Mouse (Mus musculus) kidney, adult 2 months (tissue): ENCODE results near the gene Atg16l2. TPM values are rescaled to one million over a fixed set of nuclear protein-coding genes. Genes with fewer than 3 reads are reported as not detected.
A peak's percentile ranks its signal among the peaks of the same experiment; 100 is the strongest.

Experiments
- DNase-seq: peaks from one replicate; pipeline ENCODE4 v3.0.0; 2021
- H3K27ac ChIP-seq: fragments of 200-500 bp; 2 replicates; pipeline ENCODE4 v1.5.1; 2012; ENCODE audit warnings: low read depth, low read length, control low read depth, inconsistent platforms; ENCODE audit not compliant: insufficient read depth
- H3K27me3 ChIP-seq: fragments of 200-500 bp; replicated peaks from 2 replicates; pipeline ENCODE4 v1.6.1; 2012; ENCODE audit warnings: mild to moderate bottlenecking, moderate library complexity, low read length, inconsistent platforms; ENCODE audit not compliant: control insufficient read depth, insufficient read depth
- H3K36me3 ChIP-seq: fragments of 200-500 bp; 2 replicates; pipeline ENCODE4 v1.6.1; 2012; ENCODE audit warnings: mild to moderate bottlenecking, moderate library complexity, low read length, inconsistent platforms; ENCODE audit not compliant: control insufficient read depth, insufficient read depth
- H3K4me1 ChIP-seq: fragments of 200-500 bp; 2 replicates; pipeline ENCODE4 v1.6.1; 2011; ENCODE audit warnings: low read length; ENCODE audit not compliant: control insufficient read depth, insufficient read depth
- H3K4me3 ChIP-seq: fragments of 200-500 bp; 2 replicates; pipeline ENCODE4 v1.5.1; 2011; ENCODE audit warnings: mild to moderate bottlenecking, low read depth, low read length, control low read depth; ENCODE audit not compliant: insufficient read depth
- CTCF ChIP-seq: fragments of 200-500 bp; conservative IDR thresholded peaks from 2 replicates; pipeline ENCODE4 v1.5.1; 2011; ENCODE audit warnings: low read depth, mild to moderate bottlenecking, control low read depth, low read length, moderate library complexity, mixed read lengths; ENCODE audit not compliant: insufficient read depth, insufficient read length
- POLR2A ChIP-seq: fragments of 200-500 bp; IDR thresholded peaks from one replicate; pipeline ENCODE4 v1.6.1; 2011; ENCODE audit warnings: low read depth, low read length, control low read depth
- WGBS: fragments of 180-500 bp; shearing (Covaris S2); methylation state at CpG from one replicate; pipeline ENCODE4 v1.1.7; 2018; 5-methylcytosine and 5-hydroxymethylcytosine counted together
- polyA plus RNA-seq: library from polyadenylated mRNA; depleted of rRNA; stranded (reverse); fragments of >200 nt; gene quantifications from 2 replicates; pipeline ENCODE4 v1.2.3, GENCODE M21; 2012; rRNA removed

Atg16l2 gene
- polyA plus RNA-seq, 1 experiment, result 12.3 TPM

DNA sequence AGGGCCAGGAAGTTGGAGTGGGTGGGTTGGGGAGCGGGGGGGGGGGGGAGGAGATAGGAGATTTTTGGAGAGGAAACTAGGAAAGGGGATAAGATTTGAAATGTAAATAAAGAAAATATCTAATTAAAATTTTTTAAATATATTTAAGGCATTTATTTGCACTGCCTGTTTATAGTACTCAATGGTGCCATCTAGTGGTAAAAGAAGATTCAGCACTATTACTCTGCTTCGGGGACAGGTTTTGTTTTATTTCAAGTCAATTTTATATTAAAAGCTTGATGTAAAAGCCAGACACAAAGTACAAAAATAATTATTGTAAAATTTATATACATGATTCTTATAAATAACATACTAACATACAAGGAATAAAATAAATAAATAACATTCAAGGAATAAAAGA lies 70.6 kb downstream of the Atg16l2 start:
- Histone ChIP-seq H3K27me3 (no peaks in the 10 kb centered on the region), H3K4me3 (no peak overlapping the region), H3K27ac (no peak overlapping the region), H3K36me3 (no peaks in the 10 kb centered on the region), H3K4me1 (0 out of 2 replicates have a peak, but pooled peaks cover 2% of the 10 kb centered on the region)
- no peak for TF ChIP-seq CTCF
- TF ChIP-seq POLR2A, result no peak
- DNase-seq, result peak; percentile 50
- WGBS, result 31% methylated on average over 2 of the region's 2 CpGs

DNA sequence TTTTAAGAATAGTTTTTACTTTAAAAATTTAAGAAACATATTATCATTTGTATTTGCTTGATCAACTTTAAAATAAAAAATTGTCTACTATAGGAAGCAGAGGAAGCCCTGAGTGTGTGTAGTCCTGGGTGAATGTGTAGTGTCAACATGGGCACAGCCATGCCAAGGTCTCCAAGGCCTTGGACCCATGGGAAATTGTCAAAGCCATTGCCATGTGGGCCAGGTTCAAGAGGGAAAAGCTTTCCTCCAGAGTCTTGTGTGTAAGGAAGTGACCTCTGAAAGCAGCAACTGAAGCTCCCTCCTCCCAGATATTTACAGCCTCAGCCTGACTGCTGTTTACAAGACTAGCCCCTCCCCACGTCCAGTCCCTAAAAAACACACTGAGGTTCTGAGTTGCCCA lies 72.7 kb downstream of the Atg16l2 start:
- 45% methylated on average over 1 of the region's 1 CpGs for WGBS
- DNase-seq, result no peak

DNA sequence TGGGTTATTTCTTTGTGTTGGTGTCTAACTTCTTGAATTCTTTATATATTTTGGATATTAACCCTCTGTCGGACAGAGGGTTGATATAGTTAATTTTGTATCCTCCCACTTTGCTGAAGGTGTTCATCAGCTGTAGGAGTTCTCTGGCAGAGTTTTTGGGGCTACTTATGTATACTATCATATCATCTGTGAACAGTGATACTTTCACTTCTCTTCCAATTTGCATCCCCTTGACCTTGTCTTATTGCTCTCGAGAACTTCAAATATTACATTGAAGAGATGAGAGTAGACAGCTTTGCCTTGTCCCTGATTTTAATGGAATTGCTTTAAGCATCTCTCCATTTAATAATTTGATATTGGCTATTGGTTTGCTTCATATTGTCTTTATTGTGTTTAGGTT lies 78.5 kb downstream of the Atg16l2 start:
- TF ChIP-seq POLR2A, result no peak
- WGBS, result 94% methylated on average over 2 of the region's 2 CpGs
- H3K27ac ChIP-seq, result no peak overlapping the region

More for the DNA sequence above, 72.7 kb downstream of the Atg16l2 start:
- no peak for TF ChIP-seq CTCF
- TF ChIP-seq POLR2A, result no peak
- Histone ChIP-seq H3K27ac (no peak overlapping the region), H3K27me3 (no peaks in the 10 kb centered on the region), H3K4me1 (0 out of 2 replicates have a peak, but pooled peaks cover 2% of the 10 kb centered on the region), H3K4me3 (no peak overlapping the region), H3K36me3 (no peaks in the 10 kb centered on the region)

DNA sequence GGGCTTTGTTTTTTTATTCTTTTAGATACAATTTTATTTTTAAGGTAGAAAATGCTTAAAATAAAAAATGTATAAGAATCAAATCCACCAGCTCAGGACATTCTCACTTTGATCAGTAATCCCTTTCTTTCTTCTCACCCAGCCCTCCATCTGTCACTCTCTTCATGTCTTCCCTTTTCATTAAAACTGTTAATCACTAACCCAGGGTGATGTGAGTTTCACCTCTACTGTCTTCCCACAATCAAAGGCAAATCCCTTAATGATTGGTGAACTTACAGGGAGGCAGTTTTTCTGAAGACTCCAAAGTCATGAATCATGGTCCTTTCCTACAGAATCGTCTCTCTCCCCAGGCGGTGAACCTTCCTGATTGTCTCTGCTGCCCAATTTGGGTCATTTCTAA lies 85.3 kb downstream of the Atg16l2 start:
- TF ChIP-seq POLR2A, result no peak
- TF ChIP-seq CTCF, result no peak
- 57% methylated on average over 2 of the region's 2 CpGs for WGBS
- H3K36me3 ChIP-seq, result 0 out of 2 replicates have a peak, but pooled peaks cover 1% of the 10 kb centered on the region
- 0 out of 2 replicates have a peak, but pooled peaks cover 3% of the 10 kb centered on the region for H3K4me1 ChIP-seq
- no peak overlapping the region for H3K4me3 ChIP-seq
- H3K27ac ChIP-seq, result no peak overlapping the region
- no peak for DNase-seq
- H3K27me3 ChIP-seq, result no peaks in the 10 kb centered on the region

More for the DNA sequence above, 78.5 kb downstream of the Atg16l2 start:
- no peak for DNase-seq
- Histone ChIP-seq H3K4me1 (no peaks in the 10 kb centered on the region), H3K27me3 (no peaks in the 10 kb centered on the region), H3K4me3 (no peak overlapping the region), H3K36me3 (no peaks in the 10 kb centered on the region)

DNA sequence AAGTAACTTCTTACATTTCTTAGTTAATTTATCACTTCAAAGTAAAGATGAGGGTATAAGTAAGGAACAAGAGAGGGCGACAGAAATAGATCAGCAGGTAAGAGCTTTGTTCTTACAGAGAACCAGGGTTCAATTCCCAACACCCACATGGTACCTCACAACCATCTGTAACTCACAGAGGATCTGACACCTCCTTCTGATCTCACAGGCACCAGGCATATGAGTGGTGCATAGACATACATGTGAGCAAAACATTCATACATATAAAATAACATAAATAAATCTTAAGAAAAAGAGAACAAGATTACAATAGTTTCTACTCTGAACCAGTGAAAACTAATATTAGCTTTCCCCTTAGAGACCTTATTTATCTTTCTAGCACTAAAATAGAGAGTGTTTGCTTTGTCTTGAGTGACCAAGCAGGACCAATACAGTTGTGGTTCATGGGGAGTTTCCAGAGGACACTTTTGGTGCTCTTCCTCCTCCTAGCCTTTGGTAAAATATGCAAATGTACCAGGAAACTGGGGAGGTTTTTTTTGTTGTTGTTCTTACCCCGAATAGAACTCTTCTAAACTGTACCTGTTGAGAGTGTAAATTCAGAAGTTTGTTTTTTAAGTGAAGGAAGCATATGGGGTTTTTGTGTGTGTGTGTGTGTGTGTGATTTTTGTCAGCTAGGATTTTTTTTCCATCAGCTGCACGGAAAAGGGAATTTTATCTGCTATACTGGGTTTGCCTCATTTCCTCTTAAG lies 88.4 kb downstream of the Atg16l2 start:
- H3K36me3 ChIP-seq, result 0 out of 2 replicates have a peak, but pooled peaks cover 1% of the 10 kb centered on the region
- no peak for TF ChIP-seq POLR2A
- TF ChIP-seq CTCF, result no peak
- H3K27ac ChIP-seq, result no peak overlapping the region
- WGBS, result 51% methylated on average over 3 of the region's 3 CpGs
- H3K27me3 ChIP-seq, result no peaks in the 10 kb centered on the region
- 0 out of 2 replicates have a peak, but pooled peaks cover 3% of the 10 kb centered on the region for H3K4me1 ChIP-seq
- H3K4me3 ChIP-seq, result no peak overlapping the region
- DNase-seq, result no peak

Other genes with a start within 250 kb of the Atg16l2 start
- 5.3 and 7.1 TPM in 2 replicates for gene Fchsd2, start 209.4 kb downstream of the Atg16l2 start, polyA plus RNA-seq
- 467 and 503 TPM in 2 replicates for gene Stard10, start 14.8 kb upstream of the Atg16l2 start, polyA plus RNA-seq
- gene Arap1, start 45.8 kb upstream of the Atg16l2 start, polyA plus RNA-seq, result 68.7 and 69.7 TPM in 2 replicates
- gene Gm45837, start 108.6 kb upstream of the Atg16l2 start, polyA plus RNA-seq, result not detected in 2 replicates
- 26.9 and 28.6 TPM in 2 replicates for gene Pde2a, start 119.4 kb upstream of the Atg16l2 start, polyA plus RNA-seq